Mouse (Mus musculus): ENCODE results near the gene Fgl2. TPM values are rescaled to one million over a fixed set of nuclear protein-coding genes. Genes with fewer than 3 reads are reported as not detected.
"Not testable (repeated sequence)": the region's sequence is repeated elsewhere in the genome, so short reads cannot be mapped to it uniquely, and the experiment has no call there.

The Fgl2 gene
- total RNA-seq (2021): 10 to 100 TPM in 1 of 2 experiments, 1 to 10 TPM in 1; 7.8 to 13.8 TPM
- long read RNA-seq, experiment 1, transcript Fgl2-201 (2 exons, 3,788 nt): major isoform, 9 of 13 reads
- long read RNA-seq, experiment 1, partial matches to known transcripts: 3 of 13 reads
- long read RNA-seq, experiment 1, other reads (novel, unspliced or antisense): 1 of 13 reads
- long read RNA-seq, experiment 2, transcript Fgl2-201 (2 exons, 3,788 nt): major isoform, 11 of 11 reads
- long read RNA-seq, experiment 2, partial matches to known transcripts: 0 of 11 reads
- long read RNA-seq, experiment 2, other reads (novel, unspliced or antisense): 0 of 11 reads

GRCm38 (mm10) chr5:21372493-21373179 is at the start of gene Fgl2:
Gene Fgl2, plus strand, starts transcription at chr5:21372642.
- peak; percentile 76 for DNase-seq
- intact Hi-C loops (cut with DNase I): loop anchor here (5.0 kb wide), 1 partner anchor 90 kb away; no protein-coding TSS in a partner anchor
- peak within 1 kb of the TSS; percentile 80 for H3K4me3 ChIP-seq
- peak within 1 kb of the TSS; percentile 83 for H3K27ac ChIP-seq
- no peak for TF ChIP-seq CTCF (IDR thresholded peaks at IDR 0.05)

- DNase-seq: peak; percentile 69
- peak; percentile 77 for TF ChIP-seq CTCF (IDR thresholded peaks at IDR 0.05)
- Histone ChIP-seq H3K27ac (no peak overlapping the region), H3K4me3 (no peak overlapping the region)
- intact Hi-C loops (cut with DNase I): loop anchor here (1.0 to 5.0 kb wide), 4 partner anchors 44 to 260 kb away; no protein-coding TSS in a partner anchor
These were observed 45.9 kb upstream of the Fgl2 start for GRCm38 (mm10) chr5:21326494-21326893.

GRCm38 (mm10) chr5:21328560-21328959 is 43.9 kb upstream of the Fgl2 start:
- Histone ChIP-seq H3K4me3 (no peak overlapping the region), H3K27ac (peak overlapping the region; percentile 92)
- no peak for TF ChIP-seq CTCF (IDR thresholded peaks at IDR 0.05)
- intact Hi-C loops (cut with DNase I): loop anchor here (5.0 kb wide), 2 partner anchors 46 to 59 kb away; no protein-coding TSS in a partner anchor
- DNase-seq: peak; percentile 32

GRCm38 (mm10) chr5:21329672-21330665 is 42.5 kb upstream of the Fgl2 start:
- DNase-seq: peak; percentile 53
- intact Hi-C loops (cut with DNase I): loop anchor here (5.0 kb wide), 2 partner anchors 48 to 57 kb away; no protein-coding TSS in a partner anchor
- no peak for TF ChIP-seq CTCF (IDR thresholded peaks at IDR 0.05)
- H3K4me3 ChIP-seq: peak overlapping the region; percentile 64
- peak overlapping the region; percentile 92 for H3K27ac ChIP-seq

- Histone ChIP-seq H3K27ac (peak overlapping the region; percentile 92), H3K4me3 (no peak overlapping the region)
- intact Hi-C loops (cut with DNase I): no loop called here
- no peak for DNase-seq
- TF ChIP-seq CTCF (IDR thresholded peaks at IDR 0.05): no peak
These were observed 40.8 kb upstream of the Fgl2 start for GRCm38 (mm10) chr5:21331656-21332055.

GRCm38 (mm10) chr5:21332119-21332518 is 40.3 kb upstream of the Fgl2 start:
- Histone ChIP-seq H3K4me3 (no peak overlapping the region), H3K27ac (peak overlapping the region; percentile 92; the same call in 1 of the 2 replicates)
- no peak for TF ChIP-seq CTCF (IDR thresholded peaks at IDR 0.05)
- no peak for DNase-seq
- intact Hi-C loops (cut with DNase I): no loop called here

GRCm38 (mm10) chr5:21342265-21342664 is 30.2 kb upstream of the Fgl2 start:
- DNase-seq; intact Hi-C loops (cut with DNase I); H3K27ac ChIP-seq; H3K4me3 ChIP-seq: not testable (repeated sequence)

GRCm38 (mm10) chr5:21348366-21348765 is 24.1 kb upstream of the Fgl2 start:
- peak; percentile 60 for DNase-seq
- Histone ChIP-seq H3K4me3 (no peak overlapping the region), H3K27ac (peak overlapping the region; percentile 70)
- TF ChIP-seq CTCF (IDR thresholded peaks at IDR 0.05): no peak
- intact Hi-C loops (cut with DNase I): no loop called here

GRCm38 (mm10) chr5:21351678-21352077 is 20.8 kb upstream of the Fgl2 start:
- Histone ChIP-seq H3K27ac (no peak overlapping the region), H3K4me3 (no peak overlapping the region)
- no peak for DNase-seq
- TF ChIP-seq CTCF (IDR thresholded peaks at IDR 0.05): no peak
- intact Hi-C loops (cut with DNase I): no loop called here

GRCm38 (mm10) chr5:21358648-21359047 is 13.8 kb upstream of the Fgl2 start:
- intact Hi-C loops (cut with DNase I): no loop called here
- Histone ChIP-seq H3K27ac (no peak overlapping the region), H3K4me3 (no peak overlapping the region)
- DNase-seq: no peak
- TF ChIP-seq CTCF (IDR thresholded peaks at IDR 0.05): no peak

- Histone ChIP-seq H3K4me3 (no peak overlapping the region), H3K27ac (no peak overlapping the region)
- no peak for DNase-seq
- intact Hi-C loops (cut with DNase I): no loop called here
- no peak for TF ChIP-seq CTCF (IDR thresholded peaks at IDR 0.05)
These were observed 9.1 kb upstream of the Fgl2 start for GRCm38 (mm10) chr5:21363343-21363742.

GRCm38 (mm10) chr5:21366338-21367053 is 5.9 kb upstream of the Fgl2 start:
- no peak for DNase-seq
- TF ChIP-seq CTCF (IDR thresholded peaks at IDR 0.05): no peak
- Histone ChIP-seq H3K4me3 (no peak overlapping the region), H3K27ac (no peak overlapping the region)
- intact Hi-C loops (cut with DNase I): no loop called here
